Mouse (Mus musculus) embryo, embryonic 10.5 days (tissue): ENCODE measurements around the gene Lrba.
A peak's percentile ranks its signal among the peaks of the same experiment; 100 is the strongest.

Source experiments
- DNase-seq: peaks from one replicate; pipeline ENCODE4 v3.0.0-alpha.2; 2015; ENCODE audit warnings: low spot score

Gene Lrba

DNA sequence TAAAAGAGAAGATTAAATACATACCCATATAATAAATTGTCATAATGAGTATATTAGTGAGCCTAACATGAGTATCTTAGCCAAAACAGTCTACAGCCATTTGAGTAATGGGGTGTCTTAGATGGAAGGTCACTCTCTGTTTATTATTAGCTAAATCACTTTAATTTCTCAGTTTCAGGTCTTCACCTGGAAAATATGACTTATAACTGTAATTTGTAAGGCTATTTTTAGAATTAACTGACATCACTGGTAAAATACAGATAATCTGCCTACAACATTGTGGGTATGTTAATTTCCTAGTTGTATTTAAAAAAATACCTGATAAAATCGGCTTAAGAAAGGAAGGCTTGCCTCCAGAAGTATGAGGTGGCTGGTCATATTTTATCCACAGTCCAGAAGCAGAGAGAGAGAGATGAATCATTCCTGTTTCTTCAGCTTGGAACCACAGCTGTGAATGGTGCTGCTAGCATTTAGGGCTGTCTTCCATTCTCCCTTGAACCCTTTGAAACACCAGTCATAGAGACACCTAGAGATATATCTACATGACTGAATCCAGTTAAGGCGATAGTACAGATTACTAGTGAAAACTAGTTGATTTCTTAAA, 294.1 kb downstream of the Lrba start:
- DNase-seq = no peak

DNA sequence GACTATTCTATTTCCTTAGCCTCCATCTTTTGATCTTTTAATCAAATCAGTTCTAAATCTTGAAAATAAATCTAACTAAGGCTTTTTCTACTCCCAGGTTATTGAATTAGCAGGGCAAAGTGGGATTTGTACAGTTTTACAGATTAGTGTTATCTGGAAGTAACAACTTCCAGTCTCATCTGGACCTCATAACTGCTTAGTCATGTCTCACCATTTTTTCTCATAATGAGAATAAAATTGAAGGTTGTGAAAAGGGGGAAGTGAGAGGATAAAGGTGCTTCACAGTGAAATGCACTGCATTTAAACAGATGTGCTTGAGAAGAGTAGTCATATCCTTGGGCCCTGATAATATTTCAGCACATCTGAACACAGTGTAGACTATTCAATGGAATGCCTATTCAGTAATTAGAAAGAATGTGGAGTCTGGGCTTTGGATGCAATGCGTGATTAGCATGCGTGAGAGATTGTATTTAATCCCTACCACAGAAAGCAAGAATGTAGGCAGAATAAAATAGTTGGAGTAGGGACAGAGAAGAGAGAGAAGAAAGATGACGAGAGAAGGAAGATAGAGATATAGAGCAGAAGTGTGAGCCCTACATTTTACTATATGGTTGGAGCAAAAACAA, 298.5 kb downstream of the Lrba start:
- no peak for DNase-seq

DNA sequence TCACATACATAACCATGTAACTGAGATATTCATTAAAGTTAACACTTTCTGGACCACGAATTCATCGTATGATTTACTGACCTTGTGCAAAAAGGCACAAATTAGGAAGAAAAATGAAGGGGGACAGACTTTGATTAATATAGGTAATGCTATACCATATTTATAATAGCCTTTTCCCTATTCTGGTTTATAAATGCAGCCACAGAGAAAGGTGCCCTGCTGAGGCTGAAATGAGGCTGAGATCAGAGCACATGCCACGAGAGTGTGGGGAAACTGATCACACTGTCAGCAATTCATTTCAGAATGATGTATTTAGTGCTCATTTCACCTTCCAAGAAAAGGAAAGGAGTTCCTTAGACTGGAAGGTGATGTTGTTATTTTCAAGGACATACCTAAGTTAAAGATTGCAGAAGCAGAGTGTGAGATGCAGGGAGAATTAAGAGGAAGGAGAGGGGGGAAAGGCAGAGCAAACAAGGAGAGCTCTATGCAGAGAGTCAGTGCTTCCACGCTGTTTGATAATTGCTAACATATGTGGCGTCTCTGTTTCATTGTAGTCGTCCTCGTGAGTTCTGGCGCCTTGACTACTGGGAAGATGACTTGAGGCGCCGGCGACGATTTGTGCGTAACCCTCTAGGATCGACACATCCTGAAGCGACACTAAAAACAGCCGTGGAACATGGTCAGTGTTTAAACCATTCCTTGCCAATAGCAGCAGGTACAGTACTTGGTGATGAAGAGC, 307.2 kb downstream of the Lrba start:
- peak; percentile 77 for DNase-seq

GRCm38 (mm10) chr3:86536751-86537150, 312.3 kb downstream of the Lrba start:
- DNase-seq = peak; percentile 43

GRCm38 (mm10) chr3:86538645-86539554, 314.4 kb downstream of the Lrba start:
- peak; percentile 51 for DNase-seq

DNA sequence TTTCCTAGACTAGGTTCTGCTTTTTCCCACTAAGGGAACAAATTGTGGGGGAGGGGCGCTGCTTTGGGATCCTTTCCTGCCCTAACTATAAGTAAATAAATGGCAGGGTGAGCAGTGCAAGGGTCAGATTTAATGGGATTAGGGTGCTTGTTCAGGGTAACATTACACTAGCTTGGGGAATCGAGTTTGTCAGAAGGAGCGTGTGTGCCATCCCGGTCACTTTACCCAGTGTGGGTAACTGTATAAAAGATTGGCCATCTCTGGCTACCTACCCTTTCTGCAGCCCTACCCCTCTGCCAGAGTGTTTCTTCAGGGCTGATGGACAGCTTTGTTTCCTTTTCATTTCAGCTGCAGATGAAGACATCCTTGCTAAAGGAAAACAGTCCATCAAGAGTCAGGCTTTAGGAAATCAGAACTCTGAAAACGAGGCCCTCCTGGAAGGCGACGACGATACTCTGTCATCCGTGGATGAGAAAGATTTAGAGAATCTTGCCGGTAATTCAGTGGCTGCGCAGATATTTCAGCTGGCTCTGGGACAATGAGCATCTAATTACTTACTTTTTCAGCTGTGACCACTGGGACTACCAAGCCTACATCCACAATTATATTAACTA, 315.2 kb downstream of the Lrba start:
- DNase-seq = peak; percentile 76

DNA sequence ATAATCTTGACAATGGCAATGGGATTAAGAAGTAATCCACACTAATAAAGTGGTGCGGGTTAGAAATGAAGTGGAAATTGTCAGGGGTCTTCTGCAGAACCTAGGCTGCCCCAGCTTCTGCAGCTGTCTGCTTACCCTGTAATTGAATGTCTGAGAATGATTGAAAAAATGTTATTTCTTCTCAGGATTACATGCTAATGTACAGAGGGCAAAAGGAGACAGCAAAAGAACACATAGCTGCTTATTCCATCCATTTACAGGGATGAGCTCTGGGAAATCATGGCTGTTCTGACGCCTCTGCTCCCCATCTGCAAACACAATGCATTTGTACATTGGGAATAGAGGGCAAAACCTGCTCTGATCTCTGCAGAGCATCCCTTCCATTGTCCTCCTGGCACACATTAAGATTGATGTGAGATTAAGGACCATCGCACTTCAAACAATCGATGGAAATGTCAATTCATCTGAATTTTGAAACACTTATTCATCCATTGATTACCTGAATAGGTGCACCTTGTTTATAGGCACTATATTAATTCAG, 316.7 kb downstream of the Lrba start:
- DNase-seq = no peak

DNA sequence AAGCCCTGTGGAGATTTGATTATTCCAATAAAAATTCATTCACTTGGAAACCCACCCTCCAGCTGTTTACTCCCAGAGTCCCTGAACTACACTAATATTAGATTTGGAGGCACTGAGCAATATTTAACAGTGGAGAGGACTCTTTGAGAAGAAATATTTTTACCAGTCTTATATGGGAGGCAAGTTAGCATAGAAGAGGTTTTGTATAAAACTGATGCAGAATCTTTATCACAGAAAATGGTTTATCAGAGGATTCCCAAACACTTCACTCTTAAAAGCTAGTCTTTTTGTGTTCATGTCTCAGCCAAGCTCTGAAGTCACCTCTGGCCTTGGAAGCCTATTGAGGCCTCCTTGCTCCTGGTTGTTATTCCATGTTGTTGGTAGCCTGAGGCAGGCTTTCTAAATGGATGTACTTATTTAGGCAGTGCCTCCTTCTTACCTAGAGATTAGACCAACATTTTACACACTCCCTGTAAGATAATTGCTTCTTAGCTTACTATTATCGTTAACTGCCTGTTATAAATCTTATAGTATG, 317.4 kb downstream of the Lrba start:
- no peak for DNase-seq

DNA sequence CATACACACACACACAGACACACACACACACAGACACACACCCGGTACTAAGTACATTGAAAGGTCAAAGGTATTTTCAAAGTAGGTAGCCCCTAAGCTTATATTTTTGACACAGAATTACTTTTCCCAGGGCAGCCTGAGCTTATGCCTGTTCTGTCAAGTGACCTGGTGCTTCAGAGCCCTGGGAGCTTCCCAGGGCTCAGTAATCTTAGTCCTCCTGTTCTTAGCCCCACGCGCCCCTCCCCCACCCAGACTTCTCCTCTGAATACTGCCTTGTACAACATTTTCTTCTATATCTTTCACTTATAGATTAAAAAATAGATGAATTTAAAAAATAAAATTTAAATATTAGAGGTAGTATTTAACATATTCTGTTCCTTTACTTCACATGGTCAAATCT, 320.3 kb downstream of the Lrba start:
- peak; percentile 80 for DNase-seq

GRCm38 (mm10) chr3:86545945-86546344, 321.5 kb downstream of the Lrba start:
- peak; percentile 49 for DNase-seq

DNA sequence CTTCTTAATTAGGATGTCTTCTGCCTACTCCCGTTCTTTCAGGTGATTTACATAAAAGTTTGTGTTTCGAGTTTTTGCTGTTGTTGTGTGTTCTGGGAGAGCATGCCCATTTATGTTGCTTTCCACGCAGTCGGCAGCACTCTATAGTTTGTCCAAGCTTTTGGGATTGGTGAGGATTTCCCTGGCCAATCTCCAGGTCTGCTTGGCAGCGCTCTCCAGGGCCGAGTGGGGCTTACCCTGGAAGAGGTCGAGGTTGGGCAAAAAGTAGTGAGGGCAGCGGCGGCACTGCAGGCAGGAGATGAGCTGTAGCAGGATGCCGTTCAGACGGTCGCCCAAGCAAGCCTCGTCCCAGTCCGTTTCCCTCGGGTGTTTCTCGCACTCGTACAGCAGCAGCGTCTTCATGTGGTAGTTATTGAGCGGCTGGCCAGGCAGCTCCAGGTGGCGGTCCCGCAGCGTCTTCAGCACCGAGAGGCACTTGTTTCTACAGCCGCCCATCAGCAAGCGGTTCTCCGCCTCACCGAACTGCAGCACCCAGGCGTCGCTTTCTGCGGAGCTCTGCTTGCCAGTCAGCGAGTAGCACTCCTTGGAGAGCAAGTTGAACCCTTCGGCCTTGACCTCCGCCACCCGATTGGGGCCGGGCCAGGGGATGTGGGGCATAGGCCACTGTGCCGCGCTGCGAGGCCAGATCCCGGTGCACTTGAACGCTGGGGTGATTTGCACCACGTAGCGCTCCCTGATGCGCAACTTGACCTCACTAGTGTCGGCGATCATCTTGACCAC, 322.2 kb downstream of the Lrba start:
- DNase-seq = peak; percentile 68

DNA sequence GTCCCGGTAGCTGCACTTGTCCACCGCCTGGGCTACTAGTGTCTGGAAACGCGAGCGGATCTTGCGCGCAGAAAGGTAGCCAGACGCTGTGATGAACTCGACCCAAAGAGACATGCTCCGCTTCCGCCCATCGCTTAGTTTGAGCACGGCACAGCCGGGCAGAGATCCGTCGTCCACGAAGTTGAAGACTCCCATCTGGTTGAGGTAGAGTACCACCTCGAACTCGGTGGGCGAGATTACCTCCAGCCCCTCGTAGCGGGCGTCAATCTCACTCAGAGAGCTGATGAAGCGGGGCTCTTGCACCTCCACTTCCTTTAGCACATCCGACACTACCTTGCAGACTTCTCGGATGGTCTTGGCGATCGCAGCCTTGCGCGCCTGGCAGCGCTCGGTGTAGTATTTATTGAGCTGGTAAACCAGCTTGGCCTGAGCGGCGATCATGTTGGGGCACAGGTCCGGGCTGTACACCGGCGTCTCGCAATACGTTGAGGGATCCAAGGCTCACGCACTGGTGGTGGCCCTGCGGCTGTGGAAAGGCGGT, 322.8 kb downstream of the Lrba start:
- DNase-seq = peak; percentile 65

DNA sequence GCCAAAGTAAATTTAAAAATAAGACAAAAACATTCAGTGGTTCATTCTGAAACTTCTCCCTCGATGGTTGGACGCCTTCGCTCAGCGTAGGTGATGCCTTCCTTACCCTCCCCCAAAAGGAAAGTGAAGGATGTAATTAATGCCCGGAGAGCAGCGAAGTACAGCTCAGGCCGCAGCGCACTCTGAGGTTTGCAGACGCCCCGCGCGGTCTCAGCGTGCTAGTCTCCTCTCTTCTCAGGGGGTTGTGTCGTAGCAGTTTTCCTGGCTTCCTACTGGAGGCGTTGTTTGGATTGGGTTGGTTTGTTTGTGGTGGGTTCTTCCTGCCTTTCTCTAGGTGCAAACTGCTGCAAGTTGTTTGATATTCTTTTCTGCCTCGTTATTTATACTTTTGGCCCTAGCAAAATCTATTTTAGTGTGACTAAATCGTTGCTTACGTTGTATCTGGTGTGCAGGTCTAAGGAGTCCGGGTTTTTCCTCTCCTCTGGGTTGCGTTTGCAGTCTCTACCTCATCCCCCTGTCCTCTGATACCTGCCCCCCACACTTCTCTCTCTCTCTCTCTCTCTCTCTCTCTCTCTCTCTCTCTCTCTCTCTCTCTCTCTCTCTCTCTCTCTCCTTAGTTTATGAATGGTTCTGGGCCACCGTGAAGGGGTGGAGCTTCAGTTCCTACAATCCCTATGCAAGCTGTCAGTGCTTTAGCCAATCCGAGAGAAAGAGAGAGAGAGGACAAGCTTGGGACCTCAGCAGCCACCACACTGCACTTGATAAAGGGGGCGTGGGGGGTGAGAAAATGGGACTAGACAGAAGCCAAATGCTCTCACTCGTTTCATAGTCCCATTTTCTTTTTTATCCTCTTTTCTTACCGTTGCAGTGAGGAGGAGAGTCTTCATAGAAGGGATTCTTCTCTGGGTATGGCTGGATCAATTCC, 323.9 kb downstream of the Lrba start, which contains the start of gene Mab21l2:
Gene Mab21l2, minus strand, starts transcription at position 539 of the 925 bp plus-strand sequence.
- DNase-seq = peak; percentile 80

DNA sequence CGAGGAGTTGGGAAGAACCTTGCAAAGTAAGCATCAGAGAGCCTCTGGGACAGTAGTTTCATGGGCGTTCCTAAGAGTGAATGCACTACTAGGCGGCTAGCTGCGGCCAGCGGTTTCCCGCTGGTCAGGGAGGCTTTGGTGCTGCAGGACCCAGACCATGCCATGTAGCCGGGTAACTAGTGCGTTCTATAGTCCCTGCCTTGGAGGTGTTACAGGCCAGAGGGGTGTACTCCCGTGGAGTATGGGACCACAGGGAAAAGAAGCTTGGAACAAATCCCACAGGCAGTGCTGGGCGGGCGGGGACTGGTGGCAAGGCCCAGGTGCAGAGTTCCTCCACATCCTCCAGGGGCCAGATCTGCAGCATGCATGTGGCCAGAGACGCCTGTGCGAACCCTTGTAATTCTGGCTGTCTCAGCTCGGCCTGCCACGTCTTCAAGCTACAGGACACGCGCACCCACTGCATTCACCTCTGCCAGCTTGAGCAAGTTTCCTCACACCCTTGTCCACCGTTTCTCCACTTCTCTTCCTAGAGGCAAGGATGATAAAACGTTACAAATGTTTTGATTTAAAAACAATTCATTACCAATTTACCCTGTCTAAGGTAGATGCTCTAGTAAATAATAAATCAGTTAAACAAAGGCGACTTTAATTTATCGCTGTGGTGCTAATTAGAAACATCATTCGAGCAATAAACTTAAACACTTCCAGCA, 326.0 kb downstream of the Lrba start:
- peak; percentile 76 for DNase-seq

- DNase-seq = peak; percentile 67
These were observed 326.7 kb downstream of the Lrba start for GRCm38 (mm10) chr3:86551011-86551728.

DNA sequence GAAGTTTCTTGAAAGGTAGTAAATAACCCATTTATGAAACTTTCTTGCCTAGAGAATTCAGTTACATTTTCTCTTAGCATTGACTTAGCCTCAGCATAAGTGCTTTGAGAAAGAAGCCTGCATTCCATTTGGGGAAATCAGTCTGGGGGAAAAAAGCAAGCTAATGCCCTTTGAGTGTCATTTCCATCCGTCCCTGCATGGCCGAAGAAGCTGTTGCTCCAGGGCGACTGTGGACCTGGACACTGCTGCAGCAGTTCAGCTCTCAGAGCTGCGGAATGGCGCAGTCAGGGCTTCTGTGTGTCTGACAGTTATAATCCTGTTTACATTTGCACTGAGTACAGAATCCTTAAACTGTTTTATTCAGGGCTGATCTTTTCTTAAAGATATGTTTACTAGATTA, 327.7 kb downstream of the Lrba start:
- peak; percentile 52 for DNase-seq

- no peak for DNase-seq
These were observed 334.5 kb downstream of the Lrba start for GRCm38 (mm10) chr3:86558976-86559375.

- DNase-seq = no peak
These were observed 335.2 kb downstream of the Lrba start for GRCm38 (mm10) chr3:86559635-86560034.
